Comparison of ENCODE assay signal across 9 mouse cellular contexts in the genomic region with DNA sequence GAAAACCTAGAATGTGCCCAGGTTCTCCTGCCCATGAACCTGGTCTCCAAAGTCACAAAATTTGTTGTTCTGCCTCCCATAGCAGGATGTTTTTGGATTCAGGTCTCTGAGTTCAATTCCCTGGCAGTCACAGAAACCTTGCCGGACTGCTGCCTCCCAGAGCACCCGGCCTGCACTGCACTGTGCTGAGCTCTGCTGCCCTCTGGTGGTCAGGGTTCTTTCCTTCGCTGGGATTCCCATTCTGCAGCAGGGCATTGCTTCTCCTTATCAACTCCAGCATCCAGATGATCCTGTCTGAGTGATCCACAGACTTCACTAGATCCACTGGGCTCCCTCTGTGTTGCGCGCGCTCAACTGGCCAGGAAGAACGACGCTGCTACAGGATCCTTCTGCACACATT. TPM values are rescaled to one million over a fixed set of nuclear protein-coding genes. Genes with fewer than 3 reads are reported as not detected.
A peak's percentile ranks its signal among the peaks of the same experiment; 100 is the strongest.
DNase-seq lines count a peak whose midpoint lies in the region; ATAC-seq and TF ChIP-seq lines count a peak whose summit lies in the region.
"Had no signal": no experiment of that assay in that cellular context is flagged by ENCODE, and none has a peak within 500 bp of the region (broad histone marks: within the 10 kb centered on the region; RNA-seq: fewer than 3 reads in every experiment).

No protein-coding gene starts in this region.

- no peaks in the 10 kb centered on the region for H3K36me3 ChIP-seq in intestine, embryonic 15.5 days
- H3K36me3 ChIP-seq in midbrain, postnatal 0 days (ENCODE audit: insufficient read depth, low read length), result no peaks in the 10 kb centered on the region
- no peaks in the 10 kb centered on the region for H3K36me3 ChIP-seq in splenic B cell, adult 2 months (ENCODE audit: control insufficient read depth, insufficient read depth, low read length, poor library complexity, severe bottlenecking)
- H3K36me3 ChIP-seq: stomach, embryonic 15.5 days had no signal

- DNase-seq in A20 (ENCODE audit: low read depth, low spot score), result peak; percentile 63
- peak; percentile 48 for DNase-seq in T-cell, adult 2 months (ENCODE audit: low spot score)
- DNase-seq in cerebellum, postnatal 10 days, result peak; percentile 92 to 94
- peak; percentile 62 to 70 for DNase-seq in frontal cortex, postnatal 36 days (ENCODE audit: low spot score in 2 of 2)
- DNase-seq in left cerebral cortex, postnatal 36 days (ENCODE audit: low spot score in 2 of 2), result peak; percentile 54 to 59
- peak; percentile 85 for DNase-seq in midbrain, postnatal 0 days (ENCODE audit: low spot score)
- peak; percentile 86 for DNase-seq in splenic B cell, adult 2 months (ENCODE audit: low read depth, low spot score)

- H3K27ac ChIP-seq in intestine, embryonic 15.5 days, result no peak overlapping the region
- no peak overlapping the region for H3K27ac ChIP-seq in midbrain, postnatal 0 days (ENCODE audit: low read depth, low read length)
- H3K27ac ChIP-seq: stomach, embryonic 15.5 days had no signal

- WGBS in intestine, embryonic 15.5 days, result 8% methylated on average over 8 of the region's 8 CpGs
- 12% methylated on average over 8 of the region's 8 CpGs for WGBS in midbrain, postnatal 0 days

- H3K4me1 ChIP-seq in intestine, embryonic 15.5 days (replicated peaks), result no peaks in the 10 kb centered on the region
- H3K4me1 ChIP-seq in midbrain, postnatal 0 days (ENCODE audit: insufficient read depth, low read length), result no peaks in the 10 kb centered on the region
- H3K4me1 ChIP-seq: stomach, embryonic 15.5 days had no signal

- no peak overlapping the region for H3K4me2 ChIP-seq in intestine, embryonic 15.5 days (replicated peaks)
- H3K4me2 ChIP-seq in midbrain, postnatal 0 days (ENCODE audit: low read depth, low read length, poor library complexity, severe bottlenecking), result no peak overlapping the region
- H3K4me2 ChIP-seq: stomach, embryonic 15.5 days had no signal

- no peak overlapping the region for H3K9ac ChIP-seq in intestine, embryonic 15.5 days
- no peak overlapping the region for H3K9ac ChIP-seq in midbrain, postnatal 0 days (replicated peaks; ENCODE audit: low read length, poor library complexity, severe bottlenecking)
- H3K9ac ChIP-seq: stomach, embryonic 15.5 days had no signal

- H3K9me3 ChIP-seq in intestine, embryonic 15.5 days, result no peaks in the 10 kb centered on the region
- H3K9me3 ChIP-seq in midbrain, postnatal 0 days (ENCODE audit: low read length), result no peaks in the 10 kb centered on the region
- H3K9me3 ChIP-seq: stomach, embryonic 15.5 days had no signal

- no peak overlapping the region for H3K4me3 ChIP-seq in intestine, embryonic 15.5 days (replicated peaks)
- no peak overlapping the region for H3K4me3 ChIP-seq in midbrain, postnatal 0 days (ENCODE audit: low read depth, low read length)
- H3K4me3 ChIP-seq: stomach, embryonic 15.5 days had no signal

- intact Hi-C loops in left cerebral cortex, postnatal 36 days (cut with DNase I), result loop anchor here (5.0 to 10.0 kb wide), 2 partner anchors 90 to 118 kb away; no protein-coding TSS in a partner anchor

- TF ChIP-seq CTCF in midbrain, postnatal 0 days (IDR thresholded peaks at IDR 0.05), result peak; percentile 94

- ATAC-seq in intestine, embryonic 15.5 days, result peak; percentile 65; the same call in 1 of the 2 replicates
- ATAC-seq in midbrain, postnatal 0 days (ENCODE audit: low FRiP score), result peak; percentile 74; the same call in 1 of the 2 replicates

- no peaks in the 10 kb centered on the region for H3K27me3 ChIP-seq in intestine, embryonic 15.5 days (replicated peaks)
- no peaks in the 10 kb centered on the region for H3K27me3 ChIP-seq in midbrain, postnatal 0 days (ENCODE audit: insufficient read depth, low read length)
- H3K27me3 ChIP-seq in splenic B cell, adult 2 months (ENCODE audit: control insufficient read depth, insufficient read depth, low read length, poor library complexity, severe bottlenecking), result no peaks in the 10 kb centered on the region
- H3K27me3 ChIP-seq: stomach, embryonic 15.5 days had no signal

RNA-seq across cellular contexts. Expression of a gene that starts 22.9 kb away (rescaled TPM):
- 0.68 and 0.92 TPM in 2 replicates for polyA plus RNA-seq in intestine, embryonic 15.5 days (2015; fragmentation: Nextera tagmentation; extraction: Ambion mirVana)
- 10 to 100 TPM; 24.9 to 28.5 TPM for total RNA-seq in left cerebral cortex, postnatal 36 days (2021)
- 62.3 and 67.5 TPM in 2 replicates for total RNA-seq in midbrain, postnatal 0 days (2014; rRNA removed)
- 23.6 and 25.3 TPM in 2 replicates for polyA plus RNA-seq in midbrain, postnatal 0 days (2015; fragmentation: Nextera tagmentation; extraction: Ambion mirVana)

RNA-seq across cellular contexts. Expression of a gene that starts 41.6 kb away (rescaled TPM):
- polyA plus RNA-seq in intestine, embryonic 15.5 days (2015; fragmentation: Nextera tagmentation; extraction: Ambion mirVana), result not detected in 2 replicates
- total RNA-seq in left cerebral cortex, postnatal 36 days (2021), result not detected
- total RNA-seq in midbrain, postnatal 0 days (2014; rRNA removed), result not detected in 2 replicates
- 0.18 and 0.19 TPM in 2 replicates for polyA plus RNA-seq in midbrain, postnatal 0 days (2015; fragmentation: Nextera tagmentation; extraction: Ambion mirVana)
- polyA plus RNA-seq: stomach, embryonic 15.5 days had no signal
